Mouse (Mus musculus) kidney, adult 2 months (tissue): ENCODE data around the gene Akap11.

Source experiments
- CTCF ChIP-seq: fragments of 200-500 bp; conservative IDR thresholded peaks from 2 replicates; pipeline ENCODE4 v1.5.1; 2011; ENCODE audit warnings: low read depth, mild to moderate bottlenecking, control low read depth, low read length, moderate library complexity, mixed read lengths; ENCODE audit not compliant: insufficient read depth, insufficient read length
- POLR2A ChIP-seq: fragments of 200-500 bp; IDR thresholded peaks from one replicate; pipeline ENCODE4 v1.6.1; 2011; ENCODE audit warnings: low read depth, low read length, control low read depth

DNA sequence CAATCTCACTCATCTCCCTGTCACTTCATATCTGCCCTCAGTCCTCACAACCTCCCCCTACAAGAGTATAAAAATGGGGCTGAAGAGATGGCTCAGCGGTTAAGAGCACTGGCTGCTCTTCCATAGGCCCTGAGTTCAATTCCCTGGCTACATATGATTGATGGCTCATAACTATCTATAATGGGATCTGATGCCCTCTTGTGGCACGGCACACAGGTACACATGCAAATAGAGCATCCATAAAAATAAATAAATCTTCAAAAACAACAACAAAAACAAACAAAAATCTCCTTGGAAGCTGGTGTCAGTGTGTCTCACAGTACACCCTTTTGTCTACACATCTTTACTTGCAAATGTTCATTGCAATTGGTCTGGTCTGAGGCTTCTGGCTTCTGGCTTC lies 11.5 kb downstream of the Akap11 start:
- no peak for TF ChIP-seq POLR2A
- TF ChIP-seq CTCF, result no peak
